Mouse (Mus musculus): ENCODE data around the gene Zrsr2. TPM values are rescaled to one million over a fixed set of nuclear protein-coding genes. Genes with fewer than 3 reads are reported as not detected.

The Zrsr2 gene
- polyA plus RNA-seq (2015; fragmentation: Nextera tagmentation; extraction: Ambion mirVana), result 54.6 and 56.5 TPM in 2 replicates

DNA sequence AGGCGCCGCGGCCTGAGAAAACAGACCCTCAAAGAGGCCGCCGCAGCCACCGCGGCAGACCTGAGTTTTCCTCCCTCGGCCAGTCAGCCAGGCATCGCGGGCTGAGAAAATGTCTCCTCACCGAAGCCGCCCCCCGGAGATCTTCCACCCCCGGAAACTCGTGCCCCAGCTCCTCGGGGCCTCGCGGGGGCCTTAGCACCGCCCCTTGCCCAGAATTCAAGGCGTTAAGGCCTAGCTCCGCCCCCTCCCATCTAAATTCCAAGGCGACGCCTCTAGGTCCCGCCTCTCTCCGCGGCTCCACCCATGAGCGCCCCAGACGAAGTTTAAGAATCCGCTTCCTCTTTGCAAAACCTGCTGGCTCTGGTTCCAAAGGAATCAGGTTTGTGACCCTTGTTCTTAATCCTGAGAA, at the start of gene Zrsr2:
Gene Zrsr2 (minus strand): TSS at position 195 of the 409 bp plus-strand sequence.
- Histone ChIP-seq H3K36me3 (peaks cover 5% of the 10 kb centered on the region), H3K27ac (replicated peaks) (peak within 1 kb of the TSS; percentile 95), H3K9ac (peak within 1 kb of the TSS; percentile 84), H3K4me1 (replicated peaks) (peaks cover 5% of the 10 kb centered on the region; the same call in 1 of the 2 replicates), H3K4me3 (peak within 1 kb of the TSS; percentile 79), H3K4me2 (peak within 1 kb of the TSS; percentile 53), H3K9me3 (no peaks in the 10 kb centered on the region), H3K27me3 (no peaks in the 10 kb centered on the region)
- WGBS, result 13% methylated on average over 28 of the region's 29 CpGs
- peak; percentile 96 for ATAC-seq (ENCODE audit: low FRiP score, low read depth)

DNA sequence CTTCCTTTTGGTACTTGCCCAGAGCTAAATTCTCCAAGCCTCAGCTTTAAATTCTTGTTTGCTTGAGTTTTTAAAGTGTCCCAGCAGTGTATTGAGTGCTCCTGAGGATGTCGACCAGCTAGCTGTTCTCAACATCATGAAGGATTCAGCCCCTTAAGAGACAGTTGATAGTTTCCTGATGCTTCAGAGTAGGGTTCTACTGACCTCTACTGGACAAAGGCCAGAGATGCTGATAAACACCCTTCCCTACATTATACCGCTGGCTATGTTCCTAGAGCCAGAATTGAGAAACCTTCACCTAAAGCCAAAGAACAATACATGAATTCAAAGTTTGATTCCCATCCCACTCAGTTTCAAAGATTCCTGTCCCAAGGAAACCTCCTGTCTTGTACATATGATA, 46.3 kb upstream of the Zrsr2 start:
- Histone ChIP-seq H3K4me3 (no peak overlapping the region), H3K9me3 (no peaks in the 10 kb centered on the region), H3K27me3 (no peaks in the 10 kb centered on the region), H3K4me2 (no peak overlapping the region), H3K9ac (no peak overlapping the region), H3K27ac (replicated peaks) (no peak overlapping the region), H3K36me3 (no peaks in the 10 kb centered on the region), H3K4me1 (replicated peaks) (no peaks in the 10 kb centered on the region)
- ATAC-seq (ENCODE audit: low FRiP score, low read depth), result peak; percentile 66
- 31% methylated on average over 2 of the region's 2 CpGs for WGBS

DNA sequence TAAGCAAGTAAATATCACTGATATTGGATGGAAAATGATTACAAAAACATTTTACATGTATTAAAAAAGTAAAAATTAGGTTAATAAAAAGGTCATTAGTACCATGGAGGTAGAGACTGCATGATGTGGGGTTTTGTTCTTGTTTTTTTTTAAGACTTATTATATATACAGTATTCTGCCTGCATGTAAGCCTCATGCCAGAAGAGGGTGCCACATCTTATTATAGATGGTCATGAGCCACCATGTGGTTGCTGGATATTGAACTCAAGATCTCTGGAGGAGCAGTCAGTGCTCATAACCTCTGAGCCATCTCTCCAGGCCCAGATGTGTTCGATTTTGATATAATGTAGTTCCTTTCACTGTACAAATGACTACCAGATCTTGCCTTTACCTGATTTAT, 41.4 kb upstream of the Zrsr2 start:
- 77% methylated on average over 1 of the region's 1 CpGs for WGBS
- Histone ChIP-seq H3K9me3 (no peaks in the 10 kb centered on the region), H3K36me3 (no peaks in the 10 kb centered on the region), H3K27me3 (no peaks in the 10 kb centered on the region), H3K4me2 (no peak overlapping the region), H3K4me3 (no peak overlapping the region), H3K9ac (no peak overlapping the region), H3K27ac (replicated peaks) (no peak overlapping the region), H3K4me1 (replicated peaks) (no peaks in the 10 kb centered on the region)
- ATAC-seq (ENCODE audit: low FRiP score, low read depth), result no peak

DNA sequence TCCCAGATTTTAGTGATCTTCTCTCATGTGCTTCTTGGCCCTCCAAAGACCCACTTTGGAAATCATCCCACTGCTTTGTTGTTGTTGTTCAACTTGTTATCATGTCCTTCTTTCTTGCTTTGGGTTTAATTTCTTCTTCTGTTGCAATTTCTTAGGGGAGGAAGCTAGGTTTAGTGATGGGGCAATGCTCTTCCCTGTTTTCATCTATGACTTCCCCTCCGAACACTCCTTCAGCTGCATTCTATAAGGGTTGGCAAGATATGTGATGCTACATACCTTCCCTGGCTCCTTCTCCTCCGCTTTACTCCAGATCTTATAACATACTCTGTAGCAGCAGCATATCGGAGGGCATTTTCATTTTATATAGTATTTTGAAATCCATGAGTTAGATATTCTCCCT, 38.3 kb upstream of the Zrsr2 start:
- WGBS, result 88% methylated on average over 3 of the region's 3 CpGs
- no peak overlapping the region for H3K27ac ChIP-seq (replicated peaks)
- H3K4me3 ChIP-seq, result no peak overlapping the region
- no peak overlapping the region for H3K4me2 ChIP-seq
- no peaks in the 10 kb centered on the region for H3K4me1 ChIP-seq (replicated peaks)
- no peak overlapping the region for H3K9ac ChIP-seq
- H3K36me3 ChIP-seq, result no peaks in the 10 kb centered on the region
- H3K27me3 ChIP-seq, result no peaks in the 10 kb centered on the region
- H3K9me3 ChIP-seq, result no peaks in the 10 kb centered on the region
- no peak for ATAC-seq (ENCODE audit: low FRiP score, low read depth)

DNA sequence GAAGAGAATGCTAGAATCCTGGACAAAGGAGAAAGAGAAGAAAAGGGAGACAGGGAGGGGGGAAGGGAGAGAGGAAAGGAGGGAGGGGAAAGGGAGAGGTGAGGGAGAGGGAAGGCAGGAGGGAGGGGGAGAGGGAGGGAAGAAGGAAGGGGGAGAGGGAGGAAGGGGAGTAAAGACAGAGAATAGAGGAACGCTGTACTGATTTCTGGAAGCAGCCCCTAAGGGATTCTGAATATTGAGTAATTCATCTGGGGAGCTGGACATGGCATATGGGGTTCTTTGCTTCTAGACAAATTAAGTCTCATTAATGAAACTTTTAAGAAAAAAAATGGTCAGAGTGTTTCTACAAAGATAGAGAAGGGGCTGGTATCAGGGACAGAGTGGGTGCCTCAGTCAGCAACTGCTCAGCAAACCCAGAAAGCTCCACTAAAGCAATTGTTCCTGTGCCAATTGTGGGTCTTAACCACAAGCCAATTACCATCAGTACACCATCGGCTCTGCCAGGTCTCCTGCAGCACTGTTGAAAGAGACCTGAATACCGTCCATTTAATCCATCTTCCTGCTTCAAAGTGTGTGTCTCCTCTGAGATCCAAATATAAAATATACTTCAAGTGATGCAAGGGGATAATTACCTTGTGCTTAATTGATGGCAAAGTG, 29.4 kb upstream of the Zrsr2 start:
- no peaks in the 10 kb centered on the region for H3K9me3 ChIP-seq
- ATAC-seq (ENCODE audit: low FRiP score, low read depth), result no peak
- H3K36me3 ChIP-seq, result no peaks in the 10 kb centered on the region
- H3K9ac ChIP-seq, result no peak overlapping the region
- H3K27ac ChIP-seq (replicated peaks), result no peak overlapping the region
- no peak overlapping the region for H3K4me3 ChIP-seq
- no peak overlapping the region for H3K4me2 ChIP-seq
- H3K27me3 ChIP-seq, result no peaks in the 10 kb centered on the region
- 46% methylated on average over 3 of the region's 3 CpGs for WGBS
- no peaks in the 10 kb centered on the region for H3K4me1 ChIP-seq (replicated peaks)

DNA sequence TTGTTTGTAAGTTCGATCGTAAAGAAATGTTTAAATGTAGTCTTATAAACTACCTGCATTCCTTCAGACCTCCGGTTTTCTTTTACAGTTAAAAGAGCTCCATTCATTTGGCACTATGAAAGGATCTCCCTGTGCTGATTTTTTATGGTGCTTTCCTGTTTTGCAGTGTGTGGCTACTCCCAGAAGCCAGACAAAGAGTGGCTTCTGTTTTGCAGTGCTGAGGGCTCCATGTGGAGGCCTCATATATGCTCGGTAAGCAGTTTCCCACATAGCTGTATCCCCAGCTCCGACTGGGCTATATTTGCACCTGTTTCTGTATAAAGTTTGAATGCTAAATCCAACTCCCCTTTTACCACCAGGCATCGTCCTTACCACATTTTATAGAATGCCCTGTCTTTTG, 23.7 kb upstream of the Zrsr2 start:
- no peak overlapping the region for H3K9ac ChIP-seq
- no peaks in the 10 kb centered on the region for H3K27me3 ChIP-seq
- 75% methylated on average over 6 of the region's 6 CpGs for WGBS
- H3K36me3 ChIP-seq, result no peaks in the 10 kb centered on the region
- no peak for ATAC-seq (ENCODE audit: low FRiP score, low read depth)
- no peak overlapping the region for H3K4me3 ChIP-seq
- no peak overlapping the region for H3K27ac ChIP-seq (replicated peaks)
- no peak overlapping the region for H3K4me2 ChIP-seq
- no peaks in the 10 kb centered on the region for H3K9me3 ChIP-seq
- no peaks in the 10 kb centered on the region for H3K4me1 ChIP-seq (replicated peaks)

DNA sequence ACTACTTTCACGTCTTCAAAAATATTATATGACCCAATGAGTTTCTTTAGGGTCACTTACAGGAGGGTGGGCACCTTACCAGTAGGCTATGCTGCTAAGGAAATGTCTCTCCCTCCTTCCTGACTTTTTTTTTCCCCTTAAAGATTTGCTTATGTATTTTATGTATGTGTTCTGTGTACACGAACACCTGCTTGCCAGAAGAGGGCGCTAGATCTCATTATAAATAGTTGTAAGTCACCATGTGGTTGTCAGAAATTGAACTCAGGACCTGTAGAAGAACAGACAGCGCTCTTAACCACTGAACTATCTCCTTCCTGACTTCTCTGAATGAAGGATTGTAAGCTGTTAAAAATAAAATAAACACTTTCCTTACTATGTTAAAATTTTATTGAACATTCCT, 23.0 kb upstream of the Zrsr2 start:
- WGBS, result 51% methylated on average over 4 of the region's 4 CpGs
- H3K4me1 ChIP-seq (replicated peaks), result no peaks in the 10 kb centered on the region
- no peaks in the 10 kb centered on the region for H3K36me3 ChIP-seq

DNA sequence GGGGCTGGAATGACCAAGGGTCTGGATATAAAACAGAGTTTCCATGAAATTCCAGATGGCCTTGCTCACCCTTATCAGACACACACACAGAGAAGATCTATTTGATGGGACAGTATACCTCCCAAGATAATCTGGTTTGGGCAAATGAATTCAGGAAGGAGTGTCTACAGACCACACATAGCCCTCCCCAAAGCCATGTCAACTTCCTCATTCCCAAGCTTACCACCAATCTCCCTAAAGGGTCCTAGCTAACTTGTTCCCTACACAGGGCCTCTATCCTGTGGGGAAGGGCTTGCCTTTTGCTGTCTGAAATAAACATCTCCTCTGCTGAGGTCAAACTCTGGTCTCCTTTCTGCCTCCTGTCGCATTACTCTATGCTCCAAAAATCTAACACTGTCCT, 22.6 kb upstream of the Zrsr2 start:
- H3K9ac ChIP-seq, result no peak overlapping the region
- ATAC-seq (ENCODE audit: low FRiP score, low read depth), result no peak
- H3K27ac ChIP-seq (replicated peaks), result no peak overlapping the region
- 96% methylated on average over 1 of the region's 1 CpGs for WGBS
- no peak overlapping the region for H3K4me2 ChIP-seq
- no peaks in the 10 kb centered on the region for H3K36me3 ChIP-seq
- no peaks in the 10 kb centered on the region for H3K9me3 ChIP-seq
- H3K27me3 ChIP-seq, result no peaks in the 10 kb centered on the region
- no peaks in the 10 kb centered on the region for H3K4me1 ChIP-seq (replicated peaks)
- H3K4me3 ChIP-seq, result no peak overlapping the region

More for the DNA sequence above, 23.0 kb upstream of the Zrsr2 start:
- Histone ChIP-seq H3K9me3 (no peaks in the 10 kb centered on the region), H3K4me2 (no peak overlapping the region), H3K4me3 (no peak overlapping the region), H3K9ac (no peak overlapping the region), H3K27me3 (no peaks in the 10 kb centered on the region), H3K27ac (replicated peaks) (no peak overlapping the region)
- ATAC-seq (ENCODE audit: low FRiP score, low read depth), result no peak

DNA sequence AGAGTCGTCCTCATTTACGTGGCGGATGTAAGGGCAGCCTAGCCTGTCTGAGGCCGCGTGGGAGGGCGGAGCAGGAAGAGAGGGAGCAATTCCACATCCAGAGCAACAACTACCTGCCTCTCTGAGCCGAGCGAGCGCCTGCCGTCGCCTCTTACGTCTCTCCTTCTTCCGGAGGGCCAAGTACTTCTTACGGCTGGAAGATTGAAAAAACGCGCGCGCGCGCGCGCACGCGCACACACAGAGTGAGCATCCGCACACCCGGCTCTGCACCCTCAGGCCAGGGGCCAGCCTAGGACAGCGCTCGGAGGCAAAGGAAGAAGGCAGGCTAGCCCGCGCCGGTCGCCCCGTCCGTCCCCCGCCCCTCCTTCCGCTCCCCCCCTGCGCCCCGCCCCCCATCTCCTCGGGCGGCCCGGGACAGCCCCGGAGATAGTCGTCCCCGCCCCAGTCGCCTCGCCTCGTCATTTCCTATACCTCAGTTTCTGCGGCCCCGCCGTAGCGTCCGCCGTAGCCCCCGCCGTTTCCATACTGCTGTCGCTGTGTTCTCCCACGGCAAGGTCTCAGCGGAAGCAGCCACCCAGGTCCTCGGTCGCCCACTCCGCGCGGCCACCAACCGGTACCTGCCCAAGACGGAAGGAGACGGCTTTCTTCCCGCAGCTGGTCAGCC, 526 bp downstream of the Zrsr2 start:
- Histone ChIP-seq H3K27me3 (no peaks in the 10 kb centered on the region), H3K9ac (peak overlapping the region; percentile 84), H3K9me3 (no peaks in the 10 kb centered on the region), H3K4me1 (replicated peaks) (peaks cover 5% of the 10 kb centered on the region; the same call in 1 of the 2 replicates), H3K36me3 (peaks cover 10% of the 10 kb centered on the region), H3K4me3 (peak overlapping the region; percentile 79), H3K4me2 (peak overlapping the region; percentile 53), H3K27ac (replicated peaks) (peak overlapping the region; percentile 95)
- peak; percentile 94 for ATAC-seq (ENCODE audit: low FRiP score, low read depth)
- WGBS, result 26% methylated on average over 53 of the region's 67 CpGs

DNA sequence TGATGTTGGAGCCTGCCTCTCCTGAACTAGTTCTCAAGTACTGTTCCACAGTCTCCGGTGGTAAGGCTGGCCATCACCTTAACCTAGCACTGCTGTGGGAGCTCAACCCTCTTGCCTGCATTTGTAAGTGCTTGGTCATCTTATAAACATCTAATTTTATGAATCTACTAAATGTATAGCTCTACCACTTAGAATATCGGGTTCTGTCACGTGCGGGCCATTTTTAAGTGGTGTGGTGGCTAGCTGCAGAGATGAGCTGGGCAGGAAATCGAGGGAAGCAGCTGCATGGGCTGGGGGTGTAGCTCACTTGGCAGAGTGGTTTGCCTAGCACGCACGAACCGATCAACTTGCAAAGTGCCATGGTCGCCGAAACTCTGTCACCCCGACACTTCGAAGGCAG, 1.1 kb downstream of the Zrsr2 start:
- peaks cover 5% of the 10 kb centered on the region; the same call in 1 of the 2 replicates for H3K4me1 ChIP-seq (replicated peaks)
- H3K9ac ChIP-seq, result peak overlapping the region; percentile 84
- WGBS, result 38% methylated on average over 12 of the region's 12 CpGs
- no peaks in the 10 kb centered on the region for H3K27me3 ChIP-seq
- H3K4me2 ChIP-seq, result peak overlapping the region; percentile 53
- H3K4me3 ChIP-seq, result peak overlapping the region; percentile 79
- ATAC-seq (ENCODE audit: low FRiP score, low read depth), result no peak
- peaks cover 10% of the 10 kb centered on the region for H3K36me3 ChIP-seq
- H3K27ac ChIP-seq (replicated peaks), result peak overlapping the region; percentile 95
- H3K9me3 ChIP-seq, result no peaks in the 10 kb centered on the region

DNA sequence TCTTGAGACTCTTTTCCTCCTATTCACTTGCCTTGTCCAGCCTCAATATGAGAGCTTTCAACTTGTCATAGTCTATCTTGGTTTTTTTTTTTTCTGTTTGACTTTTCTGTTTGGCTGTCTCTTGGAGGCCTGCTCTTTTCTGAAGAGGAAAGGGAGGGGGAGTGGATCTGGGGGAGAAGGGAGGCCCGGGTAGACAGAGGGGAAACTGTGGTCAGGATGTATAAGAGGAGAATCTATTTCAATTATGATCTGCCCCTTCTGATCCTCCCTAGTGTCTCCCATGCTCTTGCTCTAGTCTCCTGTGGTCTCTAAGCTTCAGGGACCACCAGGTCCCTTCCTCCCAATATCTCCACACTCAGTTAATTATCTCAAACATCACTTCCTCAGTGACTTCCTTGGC, 6.8 kb downstream of the Zrsr2 start:
- Histone ChIP-seq H3K4me3 (no peak overlapping the region), H3K9me3 (no peaks in the 10 kb centered on the region), H3K27ac (replicated peaks) (no peak overlapping the region), H3K36me3 (peaks cover 14% of the 10 kb centered on the region), H3K27me3 (no peaks in the 10 kb centered on the region), H3K4me2 (no peak overlapping the region), H3K4me1 (replicated peaks) (no peaks in the 10 kb centered on the region), H3K9ac (no peak overlapping the region)
- no peak for ATAC-seq (ENCODE audit: low FRiP score, low read depth)
- WGBS, result 85% methylated on average over 1 of the region's 1 CpGs

DNA sequence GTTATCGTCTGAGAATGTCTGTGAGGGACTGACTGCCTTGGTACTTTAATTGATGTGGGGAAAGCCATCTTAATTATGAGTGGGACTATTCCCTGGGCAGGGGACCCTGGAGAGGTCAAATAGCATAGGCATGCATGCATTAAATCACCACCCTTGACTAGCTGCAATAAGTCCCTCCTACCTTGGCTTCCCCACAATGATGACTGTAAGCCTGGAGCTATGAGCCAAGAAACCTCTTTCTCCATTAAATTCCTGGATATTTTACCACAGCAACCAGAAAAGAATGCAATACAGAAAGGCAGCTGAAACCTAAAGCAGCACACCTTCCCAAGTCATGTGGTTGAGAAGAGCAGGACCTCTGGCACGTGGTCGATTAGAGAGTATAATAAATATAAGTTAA, 14.1 kb downstream of the Zrsr2 start:
- Histone ChIP-seq H3K4me2 (no peak overlapping the region), H3K27me3 (no peaks in the 10 kb centered on the region), H3K4me3 (no peak overlapping the region), H3K9me3 (no peaks in the 10 kb centered on the region), H3K36me3 (peaks cover 5% of the 10 kb centered on the region; the same call in 1 of the 2 replicates), H3K27ac (replicated peaks) (no peak overlapping the region), H3K4me1 (replicated peaks) (no peaks in the 10 kb centered on the region), H3K9ac (no peak overlapping the region)
- no peak for ATAC-seq (ENCODE audit: low FRiP score, low read depth)
- WGBS, result 84% methylated on average over 3 of the region's 3 CpGs
